Mouse (Mus musculus) neural tube, embryonic 15.5 days (tissue): ENCODE data around the gene Ptger4. TPM values are rescaled to one million over a fixed set of nuclear protein-coding genes. Genes with fewer than 3 reads are reported as not detected.

Experiments used
- ATAC-seq: fragments of 200-750 bp; cut with Nextera tagmentation; 2 replicates; pipeline ENCODE4 v1.8.0; 2017; ENCODE audit warnings: mild to moderate bottlenecking, moderate TSS enrichment, moderate library complexity; ENCODE audit not compliant: low FRiP score
- H3K27ac ChIP-seq: fragments of 300-500 bp; sonication (generic); replicated peaks from 2 replicates; pipeline ENCODE4 v1.5.1; 2015; ENCODE audit warnings: mild to moderate bottlenecking, inconsistent platforms
- H3K27me3 ChIP-seq: fragments of 300-500 bp; sonication (generic); replicated peaks from 2 replicates; pipeline ENCODE4 v1.6.1; 2015; ENCODE audit warnings: inconsistent platforms
- H3K36me3 ChIP-seq: fragments of 300-500 bp; sonication (generic); 2 replicates; pipeline ENCODE4 v1.6.1; 2015; ENCODE audit warnings: inconsistent platforms
- H3K4me1 ChIP-seq: fragments of 300-500 bp; sonication (generic); 2 replicates; pipeline ENCODE4 v1.6.1; 2015; ENCODE audit warnings: inconsistent platforms
- H3K4me2 ChIP-seq: fragments of 300-500 bp; sonication (generic); 2 replicates; pipeline ENCODE4 v1.6.1; 2015; ENCODE audit warnings: inconsistent platforms, mild to moderate bottlenecking, moderate library complexity
- H3K4me3 ChIP-seq: fragments of 300-500 bp; sonication (generic); replicated peaks from 2 replicates; pipeline ENCODE4 v1.5.1; 2015; ENCODE audit warnings: mild to moderate bottlenecking, inconsistent platforms
- H3K9ac ChIP-seq: fragments of 300-500 bp; sonication (generic); replicated peaks from 2 replicates; pipeline ENCODE4 v1.6.1; 2015; ENCODE audit warnings: mild to moderate bottlenecking, inconsistent platforms
- H3K9me3 ChIP-seq: fragments of 300-500 bp; sonication (generic); replicated peaks from 2 replicates; pipeline ENCODE4 v1.6.1; 2016; ENCODE audit warnings: inconsistent platforms
- WGBS: fragments of 180-500 bp; shearing (Covaris S2); methylation state at CpG from one replicate; pipeline ENCODE4 v1.1.7; 2015; ENCODE audit warnings: mixed read lengths; 5-methylcytosine and 5-hydroxymethylcytosine counted together
- polyA plus RNA-seq: library from polyadenylated mRNA; unstranded; fragments of >200 nt; fragmentation: Nextera tagmentation; extraction: Ambion mirVana; gene quantifications from 2 replicates; pipeline ENCODE4 v1.2.1, GENCODE M21; 2015

The Ptger4 gene
- 5.7 and 6.8 TPM in 2 replicates for polyA plus RNA-seq

DNA sequence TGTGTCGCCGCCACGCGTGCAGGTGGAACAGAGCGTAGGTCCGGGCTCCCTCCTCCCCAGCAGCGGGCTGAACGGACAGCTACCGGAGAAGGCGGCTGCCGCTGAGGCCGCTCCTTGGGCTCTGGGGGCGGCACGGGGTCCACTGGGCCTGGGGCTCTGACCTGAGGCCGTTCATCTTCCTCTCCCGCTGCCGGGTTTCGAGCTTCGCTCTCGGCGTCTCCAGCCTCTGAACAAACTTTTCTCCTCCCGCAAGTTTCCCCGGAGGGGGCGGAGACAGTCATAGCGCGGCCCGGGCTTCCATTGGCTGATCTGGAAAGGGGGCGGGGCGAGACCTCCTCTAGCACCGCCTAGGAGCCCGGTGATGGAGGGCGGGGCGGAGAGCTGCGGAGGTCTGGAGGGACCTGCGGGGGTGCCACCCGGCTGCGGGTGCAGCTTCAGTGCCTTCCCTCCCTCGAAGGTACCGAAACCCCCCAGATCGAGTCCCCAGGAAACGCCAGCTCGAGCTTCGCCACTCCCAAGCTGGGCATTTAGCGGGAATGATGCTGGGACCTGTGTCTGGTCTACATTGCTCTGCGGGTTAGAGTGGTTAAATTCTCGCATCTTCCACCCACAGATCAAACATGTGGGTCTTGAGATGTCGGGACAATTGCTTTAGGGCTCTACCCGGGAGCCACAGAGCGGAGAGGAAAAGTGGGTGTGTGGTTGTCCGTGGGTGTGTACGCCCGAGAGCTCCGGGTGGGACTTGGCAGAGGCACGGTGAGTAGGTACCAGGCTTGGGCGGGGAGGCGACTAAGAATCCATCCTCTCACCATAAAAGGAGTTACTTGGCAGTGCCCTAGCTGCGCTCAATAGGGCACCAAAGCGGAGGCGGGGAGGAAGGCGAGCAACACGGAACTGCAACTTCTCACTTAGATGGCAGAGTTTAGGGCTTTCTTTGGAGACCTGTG is at the start of gene Ptger4:
Gene Ptger4 (minus strand): TSS at position 229 of the 947 bp plus-strand sequence.
- Histone ChIP-seq H3K36me3 (no peaks in the 10 kb centered on the region), H3K27me3 (peaks cover 34% of the 10 kb centered on the region), H3K27ac (no peak within 1 kb of the TSS), H3K9me3 (no peaks in the 10 kb centered on the region), H3K4me3 (peak within 1 kb of the TSS; percentile 56), H3K4me1 (peaks cover 39% of the 10 kb centered on the region), H3K9ac (peak within 1 kb of the TSS; percentile 68), H3K4me2 (peak within 1 kb of the TSS; percentile 96)
- WGBS, result under 1% methylated on average over 60 of the region's 61 CpGs
- peak; percentile 95 for ATAC-seq

DNA sequence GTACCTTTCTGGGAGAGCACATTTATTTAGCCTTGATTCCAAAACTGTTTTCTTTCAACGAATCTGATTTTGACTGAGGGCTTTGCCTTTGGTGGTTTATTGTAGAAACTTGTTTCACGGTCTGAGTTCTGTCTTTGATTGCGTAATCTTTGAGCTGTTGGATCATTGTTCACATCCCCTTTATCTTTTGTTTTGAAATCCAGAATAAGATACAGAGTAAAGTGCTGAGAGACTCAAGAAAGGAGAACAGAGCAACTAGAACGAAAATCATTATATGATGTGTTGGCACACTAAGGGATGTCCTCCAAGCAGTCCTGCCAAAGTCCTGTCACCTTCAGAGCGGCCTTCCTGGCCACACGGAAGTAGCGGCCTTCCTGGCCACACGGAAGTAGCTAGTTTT is 44.4 kb upstream of the Ptger4 start:
- no peaks in the 10 kb centered on the region for H3K4me1 ChIP-seq
- no peak overlapping the region for H3K27ac ChIP-seq
- H3K4me2 ChIP-seq, result no peak overlapping the region
- no peak overlapping the region for H3K9ac ChIP-seq
- WGBS, result 89% methylated on average over 8 of the region's 8 CpGs
- H3K27me3 ChIP-seq, result no peaks in the 10 kb centered on the region
- no peaks in the 10 kb centered on the region for H3K9me3 ChIP-seq
- H3K4me3 ChIP-seq, result no peak overlapping the region
- ATAC-seq, result no peak
- no peaks in the 10 kb centered on the region for H3K36me3 ChIP-seq

DNA sequence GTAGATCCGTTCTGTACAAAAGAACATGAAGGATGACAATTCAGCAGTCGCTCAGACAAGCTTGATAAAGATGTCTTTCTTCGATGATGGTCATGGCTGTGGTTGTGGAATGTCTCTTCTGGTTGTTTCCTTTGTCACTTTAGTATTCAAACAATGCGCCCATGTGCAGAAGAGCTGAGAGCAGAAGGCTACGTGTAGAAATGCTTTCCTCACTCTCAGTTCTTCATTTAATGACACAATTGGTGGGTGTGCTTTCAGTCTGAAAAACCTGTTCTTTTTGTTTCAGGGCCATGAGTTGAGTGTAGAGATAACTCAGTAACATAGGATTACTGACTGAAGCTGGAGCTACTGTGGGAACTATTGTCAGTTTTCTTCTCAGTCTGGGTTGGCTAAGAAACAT is 43.1 kb upstream of the Ptger4 start:
- Histone ChIP-seq H3K27ac (no peak overlapping the region), H3K9ac (no peak overlapping the region), H3K4me3 (no peak overlapping the region), H3K27me3 (no peaks in the 10 kb centered on the region), H3K9me3 (no peaks in the 10 kb centered on the region), H3K36me3 (no peaks in the 10 kb centered on the region), H3K4me2 (no peak overlapping the region), H3K4me1 (no peaks in the 10 kb centered on the region)
- 89% methylated on average over 5 of the region's 5 CpGs for WGBS
- no peak for ATAC-seq

DNA sequence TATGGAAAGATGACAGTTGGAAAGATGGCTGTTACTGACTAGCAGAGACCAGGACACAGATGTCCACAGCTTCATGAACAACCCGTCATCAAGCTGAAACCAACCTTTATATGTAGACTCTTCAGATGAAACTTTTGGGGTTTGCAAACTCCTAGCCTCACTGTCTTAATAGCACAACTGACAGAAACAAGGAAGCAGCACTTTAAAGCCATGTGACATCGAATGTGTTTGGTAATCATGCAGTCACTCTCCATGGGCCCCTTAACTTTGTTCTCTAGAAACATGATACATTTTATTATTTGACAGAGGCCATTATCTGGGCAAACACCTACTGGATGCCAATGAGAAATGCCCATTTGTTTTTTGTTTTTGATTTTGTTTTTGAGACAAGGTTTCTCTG is 37.3 kb upstream of the Ptger4 start:
- WGBS, result 96% methylated on average over 2 of the region's 2 CpGs
- Histone ChIP-seq H3K27ac (no peak overlapping the region), H3K36me3 (no peaks in the 10 kb centered on the region), H3K9ac (no peak overlapping the region), H3K9me3 (no peaks in the 10 kb centered on the region), H3K4me1 (no peaks in the 10 kb centered on the region), H3K4me2 (no peak overlapping the region), H3K4me3 (no peak overlapping the region), H3K27me3 (no peaks in the 10 kb centered on the region)
- ATAC-seq, result no peak

DNA sequence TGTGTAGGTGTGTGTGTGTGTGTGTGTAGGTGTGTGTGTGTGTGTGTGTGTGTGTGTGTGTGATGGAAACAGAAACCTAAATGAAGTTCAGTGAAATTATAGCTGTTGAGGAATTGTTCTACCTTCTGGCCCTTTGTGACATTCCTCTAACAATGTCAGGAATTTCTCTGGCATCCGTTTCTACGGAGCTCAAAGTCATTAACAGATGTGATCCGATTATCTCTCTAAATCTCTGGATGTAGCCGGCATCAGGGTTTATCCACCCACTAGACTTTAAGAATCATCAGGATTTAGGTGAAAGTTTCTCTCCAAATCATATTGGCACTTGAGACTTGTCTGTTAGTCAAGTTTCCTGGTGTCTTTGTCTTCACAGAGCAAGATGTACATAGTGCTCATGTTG is 35.8 kb upstream of the Ptger4 start:
- Histone ChIP-seq H3K36me3 (no peaks in the 10 kb centered on the region), H3K27me3 (no peaks in the 10 kb centered on the region), H3K4me2 (no peak overlapping the region), H3K4me1 (no peaks in the 10 kb centered on the region), H3K9ac (no peak overlapping the region), H3K9me3 (no peaks in the 10 kb centered on the region), H3K4me3 (no peak overlapping the region), H3K27ac (no peak overlapping the region)
- 85% methylated on average over 4 of the region's 4 CpGs for WGBS
- ATAC-seq, result no peak

DNA sequence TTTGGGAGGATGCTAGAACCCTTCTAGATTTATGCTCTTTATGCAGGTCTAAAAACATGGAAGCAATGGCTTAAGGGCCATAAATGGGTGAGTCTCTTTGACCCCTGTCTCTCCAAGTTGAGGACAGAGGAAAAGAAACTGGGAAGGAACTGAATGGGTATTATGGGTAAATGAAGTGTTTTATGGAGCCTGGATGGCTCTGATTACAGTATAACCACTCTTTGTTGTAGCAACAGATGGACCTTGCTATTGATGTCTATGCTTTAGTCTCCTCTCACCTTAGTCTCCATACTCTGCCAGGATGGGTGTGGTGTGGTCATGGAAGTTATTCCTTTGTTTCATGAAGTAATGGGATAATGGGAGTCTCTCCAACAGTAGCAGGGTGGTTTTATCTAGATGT is 34.5 kb upstream of the Ptger4 start:
- no peaks in the 10 kb centered on the region for H3K27me3 ChIP-seq
- no peak overlapping the region for H3K9ac ChIP-seq
- H3K4me1 ChIP-seq, result no peaks in the 10 kb centered on the region
- no peak overlapping the region for H3K27ac ChIP-seq
- no peak for ATAC-seq
- no peaks in the 10 kb centered on the region for H3K36me3 ChIP-seq
- H3K4me2 ChIP-seq, result no peak overlapping the region
- no peak overlapping the region for H3K4me3 ChIP-seq
- H3K9me3 ChIP-seq, result no peaks in the 10 kb centered on the region

DNA sequence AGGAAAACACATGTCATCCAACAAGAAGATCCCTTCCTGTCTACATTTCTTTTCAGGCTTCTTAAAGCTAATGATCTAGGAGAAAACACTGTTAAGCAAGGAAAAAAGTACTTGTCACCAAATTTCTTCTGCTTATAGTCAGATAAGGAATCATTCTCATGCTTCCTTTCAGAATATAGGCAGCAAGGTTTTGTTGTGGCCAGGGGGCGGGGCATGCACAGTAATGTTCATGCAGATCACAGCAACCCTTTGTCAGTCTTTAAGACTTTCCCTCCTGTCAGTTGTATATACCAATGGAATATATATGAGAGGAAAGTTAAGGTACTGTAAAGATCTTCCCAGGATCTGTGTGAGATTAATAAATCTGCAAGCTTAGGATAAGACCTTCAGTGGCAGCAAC is 30.0 kb upstream of the Ptger4 start:
- WGBS, result 92% methylated on average over 1 of the region's 1 CpGs

DNA sequence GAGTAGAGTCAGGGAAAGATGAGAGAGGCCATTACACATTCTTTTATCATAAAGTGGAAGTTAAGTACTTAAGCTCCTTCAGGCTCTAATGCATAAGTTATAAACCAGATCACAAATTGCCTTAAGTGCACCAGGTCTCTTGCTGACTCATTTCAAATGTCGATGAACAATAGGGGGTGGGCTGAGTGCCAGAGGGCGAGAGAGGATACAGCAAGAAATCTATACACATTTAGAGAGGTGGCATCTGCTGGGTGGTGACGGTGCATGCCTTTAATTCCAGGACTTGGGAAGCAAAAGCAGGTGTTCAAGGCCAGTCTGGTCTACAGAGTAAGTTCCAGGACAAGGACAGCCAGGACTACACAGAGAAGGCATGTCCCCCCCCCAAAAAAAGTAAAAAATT is 22.1 kb upstream of the Ptger4 start:
- WGBS, result 67% methylated on average over 3 of the region's 3 CpGs
- no peak overlapping the region for H3K4me2 ChIP-seq
- no peak overlapping the region for H3K27ac ChIP-seq
- H3K27me3 ChIP-seq, result no peaks in the 10 kb centered on the region
- no peak overlapping the region for H3K4me3 ChIP-seq
- peaks cover 4% of the 10 kb centered on the region; the same call in 1 of the 2 replicates for H3K4me1 ChIP-seq
- H3K9me3 ChIP-seq, result no peaks in the 10 kb centered on the region
- H3K36me3 ChIP-seq, result no peaks in the 10 kb centered on the region
- ATAC-seq, result no peak
- no peak overlapping the region for H3K9ac ChIP-seq

More for the DNA sequence above, 30.0 kb upstream of the Ptger4 start:
- Histone ChIP-seq H3K9ac (no peak overlapping the region), H3K9me3 (no peaks in the 10 kb centered on the region), H3K4me3 (no peak overlapping the region), H3K27me3 (no peaks in the 10 kb centered on the region), H3K4me1 (no peaks in the 10 kb centered on the region), H3K36me3 (no peaks in the 10 kb centered on the region), H3K27ac (no peak overlapping the region), H3K4me2 (no peak overlapping the region)
- ATAC-seq, result no peak

DNA sequence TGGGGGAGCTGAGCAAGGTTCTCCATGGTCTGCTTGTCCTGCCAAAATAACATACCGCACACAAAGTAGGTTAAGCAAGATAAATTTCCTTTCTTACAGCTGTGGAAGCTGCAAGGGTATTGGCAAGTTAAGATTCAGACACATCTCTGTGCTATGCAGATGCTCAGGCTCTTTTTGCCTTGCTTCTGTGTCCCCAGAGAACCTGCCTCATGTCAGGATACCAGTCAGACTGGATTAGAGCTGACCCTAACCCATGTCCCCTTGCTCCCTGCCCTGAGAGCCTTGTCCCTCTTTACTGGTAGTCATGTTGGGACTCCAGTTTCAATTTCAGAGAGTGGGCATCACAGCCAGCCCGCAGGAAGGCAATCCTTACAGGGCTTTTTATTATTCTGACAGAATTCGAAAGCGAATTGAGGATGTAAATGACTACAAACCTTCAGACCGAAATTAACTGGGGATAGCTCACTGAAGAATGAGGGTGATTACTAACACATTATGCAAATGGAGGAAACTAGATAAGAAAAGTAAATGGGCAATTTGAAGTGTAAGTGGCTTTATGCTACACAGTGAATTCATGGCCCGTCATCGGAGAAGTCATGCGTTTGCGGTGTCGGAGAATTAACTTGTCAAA is 19.0 kb upstream of the Ptger4 start:
- peaks cover 11% of the 10 kb centered on the region for H3K4me1 ChIP-seq
- ATAC-seq, result peak; percentile 56; the same call in 1 of the 2 replicates
- H3K27me3 ChIP-seq, result no peaks in the 10 kb centered on the region
- H3K27ac ChIP-seq, result no peak overlapping the region
- WGBS, result 57% methylated on average over 10 of the region's 10 CpGs
- no peak overlapping the region for H3K4me3 ChIP-seq
- H3K4me2 ChIP-seq, result no peak overlapping the region
- H3K36me3 ChIP-seq, result no peaks in the 10 kb centered on the region
- H3K9me3 ChIP-seq, result no peaks in the 10 kb centered on the region
- no peak overlapping the region for H3K9ac ChIP-seq

DNA sequence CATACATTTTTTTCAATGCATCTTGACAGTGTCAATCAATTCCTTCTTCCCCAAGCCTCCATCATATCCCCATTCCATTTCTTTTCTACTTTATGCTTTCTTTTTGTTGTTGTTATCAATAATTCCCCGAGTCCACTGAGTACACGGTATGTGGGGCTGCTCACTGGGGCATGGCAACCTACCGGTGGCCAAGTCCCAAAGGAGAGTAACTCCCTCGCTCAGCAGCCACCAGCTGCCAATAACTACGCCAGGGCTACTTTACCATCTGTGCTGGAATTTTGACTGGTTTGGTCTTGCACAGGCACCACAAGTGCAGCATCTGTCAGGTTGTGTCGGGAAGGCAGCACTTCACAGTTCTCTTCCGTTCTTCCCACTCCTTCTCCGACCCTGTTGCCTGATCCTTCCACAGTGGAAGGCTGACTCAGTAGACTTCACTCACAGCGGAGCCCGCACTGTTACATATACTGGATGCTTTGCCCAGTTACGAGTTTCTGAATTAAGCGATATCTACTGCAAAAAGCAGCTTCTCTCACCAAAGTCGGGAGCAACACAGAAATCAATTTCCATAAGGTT is 18.2 kb upstream of the Ptger4 start:
- Histone ChIP-seq H3K4me2 (no peak overlapping the region), H3K4me3 (no peak overlapping the region), H3K9ac (no peak overlapping the region), H3K27ac (no peak overlapping the region), H3K4me1 (peaks cover 11% of the 10 kb centered on the region), H3K9me3 (no peaks in the 10 kb centered on the region), H3K27me3 (no peaks in the 10 kb centered on the region), H3K36me3 (no peaks in the 10 kb centered on the region)
- peak; percentile 30; the same call in 1 of the 2 replicates for ATAC-seq
- WGBS, result 67% methylated on average over 13 of the region's 13 CpGs

DNA sequence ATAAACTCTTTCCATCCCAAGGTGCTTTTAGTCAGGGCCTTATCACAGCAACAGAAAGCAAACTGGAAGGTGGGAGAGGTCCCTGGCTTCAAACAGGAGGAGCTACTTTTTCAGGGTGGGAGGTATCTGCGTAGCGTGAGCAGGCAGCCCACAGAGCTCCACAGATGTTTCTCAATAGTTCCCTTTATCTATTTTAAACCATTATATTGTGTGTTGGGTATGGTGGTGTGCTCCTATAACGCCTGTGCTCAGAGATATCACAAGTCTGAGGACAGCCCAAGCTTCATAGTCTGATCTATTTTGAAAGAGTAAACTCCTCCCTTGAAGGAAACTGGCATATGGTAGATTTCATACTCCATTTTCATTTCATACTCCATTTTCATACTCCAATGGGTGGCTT is 17.0 kb upstream of the Ptger4 start:
- peaks cover 11% of the 10 kb centered on the region for H3K4me1 ChIP-seq
- 84% methylated on average over 3 of the region's 3 CpGs for WGBS

DNA sequence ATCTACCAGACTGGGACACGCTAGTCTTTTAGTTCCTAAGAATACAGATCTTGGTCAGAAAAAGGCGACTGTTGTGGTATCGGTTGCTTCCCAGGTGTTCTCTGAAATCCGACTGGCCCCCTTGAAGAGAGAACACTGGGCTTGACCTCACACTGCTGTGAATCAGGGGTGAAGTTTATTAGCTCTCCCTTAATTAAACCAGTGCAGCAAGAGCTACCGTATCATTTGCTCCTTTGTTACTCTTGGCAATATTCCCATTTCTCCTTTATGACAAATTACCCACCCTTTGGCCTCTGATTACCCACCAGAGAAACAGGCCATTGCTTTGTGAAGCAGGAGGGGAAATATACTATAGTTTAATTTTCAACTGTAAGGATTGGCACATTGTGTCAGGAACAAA is 16.2 kb upstream of the Ptger4 start:
- no peak overlapping the region for H3K4me2 ChIP-seq
- no peaks in the 10 kb centered on the region for H3K36me3 ChIP-seq
- H3K4me3 ChIP-seq, result no peak overlapping the region
- no peaks in the 10 kb centered on the region for H3K9me3 ChIP-seq
- ATAC-seq, result peak; percentile 42; the same call in 1 of the 2 replicates
- no peak overlapping the region for H3K9ac ChIP-seq
- 33% methylated on average over 5 of the region's 5 CpGs for WGBS
- H3K27me3 ChIP-seq, result no peaks in the 10 kb centered on the region
- H3K27ac ChIP-seq, result no peak overlapping the region
- peaks cover 11% of the 10 kb centered on the region for H3K4me1 ChIP-seq

More for the DNA sequence above, 17.0 kb upstream of the Ptger4 start:
- Histone ChIP-seq H3K4me3 (no peak overlapping the region), H3K36me3 (no peaks in the 10 kb centered on the region), H3K27ac (no peak overlapping the region), H3K4me2 (no peak overlapping the region), H3K9me3 (no peaks in the 10 kb centered on the region), H3K9ac (no peak overlapping the region), H3K27me3 (no peaks in the 10 kb centered on the region)
- no peak for ATAC-seq
